Mouse (Mus musculus): Measurements from ENCODE around the gene Acot1. TPM values are rescaled to one million over a fixed set of nuclear protein-coding genes. Genes with fewer than 3 reads are reported as not detected.
A peak's percentile ranks its signal among the peaks of the same experiment; 100 is the strongest.

The Acot1 gene
- polyA plus RNA-seq, 1 experiment from 2014 or later, result 267 TPM

DNA sequence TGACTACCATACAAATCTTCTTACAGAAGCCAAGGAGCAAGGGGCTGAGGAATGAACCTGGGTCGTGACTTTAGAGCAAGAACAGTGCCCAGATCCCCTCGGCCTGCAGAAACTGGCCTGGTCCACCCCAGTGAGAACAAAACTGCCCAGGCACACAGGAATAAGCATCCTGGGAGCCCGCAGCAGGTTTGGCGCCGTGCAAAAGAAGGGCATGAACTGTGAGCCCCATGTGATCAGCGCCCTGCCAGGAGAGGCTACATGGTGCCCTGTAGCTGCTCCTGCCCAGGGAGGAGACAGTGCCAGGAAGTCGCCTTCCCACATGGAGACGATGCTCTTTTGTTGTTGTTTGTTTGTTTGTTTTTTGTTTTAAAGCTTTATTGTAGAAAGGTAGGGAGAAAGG is 55.3 kb downstream of the Acot1 start:
- Histone ChIP-seq H3K9ac (ENCODE audit: low read depth, low read length) (no peak overlapping the region), H3K27ac (ENCODE audit: low read depth, low read length) (no peak overlapping the region), H3K27me3 (replicated peaks; ENCODE audit: control insufficient read depth, insufficient read depth, low read length) (no peaks in the 10 kb centered on the region), H3K4me3 (ENCODE audit: low read depth, low read length) (no peak overlapping the region), H3K4me1 (replicated peaks; ENCODE audit: control insufficient read depth, insufficient read depth, low read length) (no peaks in the 10 kb centered on the region), H3K9me3 (ENCODE audit: control insufficient read depth) (no peaks in the 10 kb centered on the region), H3K4me2 (replicated peaks; ENCODE audit: low read depth) (no peak overlapping the region), H3K36me3 (ENCODE audit: control insufficient read depth, insufficient read depth) (no peaks in the 10 kb centered on the region)
- WGBS, result 76% methylated on average over 8 of the region's 8 CpGs
- ATAC-seq, result no peak
- no peak for TF ChIP-seq CTCF (IDR thresholded peaks at IDR 0.05; ENCODE audit: low read depth)

DNA sequence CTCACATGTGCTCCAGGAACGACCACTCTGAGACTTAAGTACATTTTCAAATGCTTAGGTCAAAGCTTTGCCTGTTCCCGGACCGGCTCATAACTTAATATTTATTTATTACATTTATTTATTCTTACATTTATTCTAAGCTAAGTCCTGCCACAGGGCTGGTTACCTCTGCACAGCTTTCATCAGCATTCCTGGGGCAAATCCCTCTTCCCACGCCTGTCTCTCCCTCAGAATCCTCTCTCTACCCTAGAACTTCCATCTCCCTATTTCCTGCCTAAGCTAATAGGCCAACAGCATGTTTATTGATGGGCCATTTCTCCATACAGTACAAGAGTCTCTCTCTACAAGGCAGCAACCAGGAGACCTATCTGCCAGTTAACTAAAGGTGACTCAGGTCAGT is 58.5 kb downstream of the Acot1 start:
- no peak overlapping the region for H3K4me3 ChIP-seq (ENCODE audit: low read depth, low read length)
- no peaks in the 10 kb centered on the region for H3K9me3 ChIP-seq (ENCODE audit: control insufficient read depth)

More for the DNA sequence above, 58.5 kb downstream of the Acot1 start:
- no peak for TF ChIP-seq CTCF (IDR thresholded peaks at IDR 0.05; ENCODE audit: low read depth)
- Histone ChIP-seq H3K27ac (ENCODE audit: low read depth, low read length) (peak overlapping the region; percentile 35), H3K4me2 (replicated peaks; ENCODE audit: low read depth) (no peak overlapping the region), H3K4me1 (replicated peaks; ENCODE audit: control insufficient read depth, insufficient read depth, low read length) (no peaks in the 10 kb centered on the region), H3K27me3 (replicated peaks; ENCODE audit: control insufficient read depth, insufficient read depth, low read length) (0 out of 2 replicates have a peak, but pooled peaks cover 3% of the 10 kb centered on the region), H3K36me3 (ENCODE audit: control insufficient read depth, insufficient read depth) (no peaks in the 10 kb centered on the region), H3K9ac (ENCODE audit: low read depth, low read length) (no peak overlapping the region)
- ATAC-seq, result no peak
- WGBS, result 76% methylated on average over 4 of the region's 4 CpGs

Other genes starting within 250 kb of the Acot1 start
- 1.7 and 1.8 TPM in 2 replicates for gene Papln, start 245.9 kb upstream of the Acot1 start, polyA plus RNA-seq (2015; fragmentation: Nextera tagmentation; extraction: Ambion mirVana)
- gene Numb, start 87.6 kb upstream of the Acot1 start, polyA plus RNA-seq (2015; fragmentation: Nextera tagmentation; extraction: Ambion mirVana), result 28.9 and 34.4 TPM in 2 replicates
- gene Riox1, start 58.9 kb upstream of the Acot1 start, polyA plus RNA-seq (2015; fragmentation: Nextera tagmentation; extraction: Ambion mirVana), result 11.4 and 12.4 TPM in 2 replicates
- gene Heatr4, start 24.6 kb upstream of the Acot1 start, polyA plus RNA-seq (2015; fragmentation: Nextera tagmentation; extraction: Ambion mirVana), result 0.04 TPM in 1 of 2 replicates, not detected in the other
- 63.7 and 69.3 TPM in 2 replicates for gene Acot2, start 21.6 kb upstream of the Acot1 start, polyA plus RNA-seq (2015; fragmentation: Nextera tagmentation; extraction: Ambion mirVana)
- gene Acot4, start 28.9 kb downstream of the Acot1 start, polyA plus RNA-seq (2015; fragmentation: Nextera tagmentation; extraction: Ambion mirVana), result 45.2 and 53.8 TPM in 2 replicates
- gene Gm49366, start 29.4 kb downstream of the Acot1 start, polyA plus RNA-seq (2015; fragmentation: Nextera tagmentation; extraction: Ambion mirVana), result not detected in 2 replicates
- 22.5 and 28.2 TPM in 2 replicates for gene Acot3, start 42.7 kb downstream of the Acot1 start, polyA plus RNA-seq (2015; fragmentation: Nextera tagmentation; extraction: Ambion mirVana)
- gene Acot5, start 59.8 kb downstream of the Acot1 start, polyA plus RNA-seq (2015; fragmentation: Nextera tagmentation; extraction: Ambion mirVana), result 6.6 and 7.8 TPM in 2 replicates
- 8.4 and 9.7 TPM in 2 replicates for gene Acot6, start 91.2 kb downstream of the Acot1 start, polyA plus RNA-seq (2015; fragmentation: Nextera tagmentation; extraction: Ambion mirVana)
- gene Dnal1, start 104.9 kb downstream of the Acot1 start, polyA plus RNA-seq (2015; fragmentation: Nextera tagmentation; extraction: Ambion mirVana), result 1.0 and 1.3 TPM in 2 replicates
- gene Pnma1, start 139.0 kb downstream of the Acot1 start, polyA plus RNA-seq (2015; fragmentation: Nextera tagmentation; extraction: Ambion mirVana), result 0.30 and 0.43 TPM in 2 replicates
- gene Elmsan1, start 209.4 kb downstream of the Acot1 start, polyA plus RNA-seq (2015; fragmentation: Nextera tagmentation; extraction: Ambion mirVana), result 4.4 and 4.9 TPM in 2 replicates